Mouse (Mus musculus): ENCODE measurements around the gene Abcf2. TPM values are rescaled to one million over a fixed set of nuclear protein-coding genes. Genes with fewer than 3 reads are reported as not detected.

The Abcf2 gene
- polyA plus RNA-seq, 1 experiment from 2014 or later: 36.9 TPM

MicroRNAs within 50 kb of the gene (microRNA counts, 519-probe panel; counts per million panel counts)
- 2,126 counts per million, percentile 32 among the panel's probes with 10 or more counts for microRNA mmu-miR-671-3p
- microRNA mmu-miR-671-5p: 60.7 counts per million

Small RNA genes within 50 kb of the gene (microRNA-seq; reads per million reads assigned to microRNA genes)
- 400 reads per million, percentile 68 among the genes with 10 or more reads in this experiment for gene Mir671

Other genes starting within 250 kb of the Abcf2 start
- 0.20 and 0.27 TPM in 2 replicates for gene Kcnh2, start 225.9 kb downstream of the Abcf2 start, polyA plus RNA-seq (2015; fragmentation: Nextera tagmentation; extraction: Ambion mirVana)
- 2.0 and 2.2 TPM in 2 replicates for gene Nos3, start 212.7 kb downstream of the Abcf2 start, polyA plus RNA-seq (2015; fragmentation: Nextera tagmentation; extraction: Ambion mirVana)
- 1.8 and 2.9 TPM in 2 replicates for gene Atg9b, start 185.3 kb downstream of the Abcf2 start, polyA plus RNA-seq (2015; fragmentation: Nextera tagmentation; extraction: Ambion mirVana)
- 29.6 TPM in 2 replicates for gene Abcb8, start 183.8 kb downstream of the Abcf2 start, polyA plus RNA-seq (2015; fragmentation: Nextera tagmentation; extraction: Ambion mirVana)
- gene Asic3, start 164.1 kb downstream of the Abcf2 start, polyA plus RNA-seq (2015; fragmentation: Nextera tagmentation; extraction: Ambion mirVana): not detected in 2 replicates
- gene Cdk5, start 153.9 kb downstream of the Abcf2 start, polyA plus RNA-seq (2015; fragmentation: Nextera tagmentation; extraction: Ambion mirVana): 8.8 and 10.9 TPM in 2 replicates
- 9.5 and 12.6 TPM in 2 replicates for gene Slc4a2, start 153.6 kb downstream of the Abcf2 start, polyA plus RNA-seq (2015; fragmentation: Nextera tagmentation; extraction: Ambion mirVana)
- 44.9 and 53.4 TPM in 2 replicates for gene Fastk, start 132.2 kb downstream of the Abcf2 start, polyA plus RNA-seq (2015; fragmentation: Nextera tagmentation; extraction: Ambion mirVana)
- 5.5 and 6.1 TPM in 2 replicates for gene Tmub1, start 129.6 kb downstream of the Abcf2 start, polyA plus RNA-seq (2015; fragmentation: Nextera tagmentation; extraction: Ambion mirVana)
- gene Agap3, start 125.3 kb downstream of the Abcf2 start, polyA plus RNA-seq (2015; fragmentation: Nextera tagmentation; extraction: Ambion mirVana): 4.4 and 5.0 TPM in 2 replicates
- gene Gbx1, start 50.3 kb downstream of the Abcf2 start, polyA plus RNA-seq (2015; fragmentation: Nextera tagmentation; extraction: Ambion mirVana): not detected in 2 replicates
- 0.07 TPM in 1 of 2 replicates, not detected in the other for gene Asb10, start 36.5 kb downstream of the Abcf2 start, polyA plus RNA-seq (2015; fragmentation: Nextera tagmentation; extraction: Ambion mirVana)
- gene 4931409K22Rik, start 20.7 kb downstream of the Abcf2 start, polyA plus RNA-seq (2015; fragmentation: Nextera tagmentation; extraction: Ambion mirVana): not detected in 2 replicates
- gene Chpf2, start 9.3 kb upstream of the Abcf2 start, polyA plus RNA-seq (2015; fragmentation: Nextera tagmentation; extraction: Ambion mirVana): 10.7 and 11.3 TPM in 2 replicates
- gene Smarcd3, start 46.9 kb upstream of the Abcf2 start, polyA plus RNA-seq (2015; fragmentation: Nextera tagmentation; extraction: Ambion mirVana): 0.55 and 1.3 TPM in 2 replicates
- 12.0 and 13.6 TPM in 2 replicates for gene Nub1, start 108.1 kb upstream of the Abcf2 start, polyA plus RNA-seq (2015; fragmentation: Nextera tagmentation; extraction: Ambion mirVana)
- gene Wdr86, start 153.3 kb upstream of the Abcf2 start, polyA plus RNA-seq (2015; fragmentation: Nextera tagmentation; extraction: Ambion mirVana): 0.99 and 1.0 TPM in 2 replicates
- gene Crygn, start 180.5 kb upstream of the Abcf2 start, polyA plus RNA-seq (2015; fragmentation: Nextera tagmentation; extraction: Ambion mirVana): 0.47 and 0.50 TPM in 2 replicates

Measured in liver, embryonic 16.5 days (tissue).